Comparison of ENCODE assay signal across 22 mouse cellular contexts in genomic region chrX:41837823-41838222, GRCm38 (mm10).
A peak's percentile ranks its signal among the peaks of the same experiment; 100 is the strongest.
DNase-seq lines count a peak whose midpoint lies in the region; ATAC-seq and TF ChIP-seq lines count a peak whose summit lies in the region.
"Had no signal": no experiment of that assay in that cellular context is flagged by ENCODE, and none has a peak within 500 bp of the region (broad histone marks: within the 10 kb centered on the region; RNA-seq: fewer than 3 reads in every experiment).

No protein-coding gene starts in this region.

- H3K36me3 ChIP-seq in lung, postnatal 0 days (ENCODE audit: insufficient read depth, low read length) = no peaks in the 10 kb centered on the region
- peaks cover 7% of the 10 kb centered on the region; the same call in 1 of the 2 replicates for H3K36me3 ChIP-seq in kidney, embryonic 15.5 days
- H3K36me3 ChIP-seq in heart, embryonic 11.5 days (ENCODE audit: control insufficient read depth, insufficient read depth, low read length) = no peaks in the 10 kb centered on the region
- H3K36me3 ChIP-seq: embryonic facial prominence, embryonic 13.5 days; embryonic facial prominence, embryonic 15.5 days; forebrain, embryonic 12.5 days had no signal

- no peak for TF ChIP-seq CTCF in lung, postnatal 0 days (IDR thresholded peaks at IDR 0.05)
- no peak for TF ChIP-seq CTCF in lung, adult 2 months (IDR thresholded peaks at IDR 0.05; ENCODE audit: insufficient read depth, low read length)

- H3K4me1 ChIP-seq in lung, postnatal 0 days (ENCODE audit: insufficient read depth, low read depth, low read length) = no peaks in the 10 kb centered on the region
- H3K4me1 ChIP-seq in lung, adult 2 months (ENCODE audit: control insufficient read depth, insufficient read depth, low read length) = no peaks in the 10 kb centered on the region
- no peaks in the 10 kb centered on the region for H3K4me1 ChIP-seq in kidney, embryonic 15.5 days
- H3K4me1 ChIP-seq in heart, embryonic 11.5 days (ENCODE audit: control insufficient read depth, insufficient read depth, low read length) = no peaks in the 10 kb centered on the region
- H3K4me1 ChIP-seq: embryonic facial prominence, embryonic 13.5 days; embryonic facial prominence, embryonic 15.5 days; forebrain, embryonic 10.5 days; forebrain, embryonic 12.5 days had no signal

- H3K4me2 ChIP-seq in lung, postnatal 0 days (replicated peaks; ENCODE audit: low read depth, low read length) = no peak overlapping the region
- H3K4me2 ChIP-seq in kidney, embryonic 15.5 days = no peak overlapping the region
- no peak overlapping the region for H3K4me2 ChIP-seq in heart, embryonic 11.5 days
- H3K4me2 ChIP-seq: embryonic facial prominence, embryonic 13.5 days; embryonic facial prominence, embryonic 15.5 days; forebrain, embryonic 12.5 days had no signal

- peak; percentile 56 for DNase-seq in lung, postnatal 0 days (ENCODE audit: low spot score)
- no peak for DNase-seq in lung, postnatal 14 days
- DNase-seq in lung, postnatal 36 days = peak; percentile 17
- DNase-seq in lung, adult 2 months = no peak
- DNase-seq in MEL-GATA-1-ER (ENCODE audit: extremely low read depth, low read depth) = peak; percentile 19
- DNase-seq: adrenal gland, adult 2 months; adrenal gland, postnatal 10 days; adrenal gland, postnatal 25 days; cerebellum, adult 11-12 months; cerebellum, adult 2 months; cerebellum, adult 9-10 months; cerebellum, postnatal 10 days; cerebellum, postnatal 25 days had no signal

- no peak overlapping the region for H3K9ac ChIP-seq in lung, postnatal 0 days (replicated peaks; ENCODE audit: low read depth)
- H3K9ac ChIP-seq in kidney, embryonic 15.5 days = no peak overlapping the region
- no peak overlapping the region for H3K9ac ChIP-seq in heart, embryonic 11.5 days (ENCODE audit: low read depth, low read length)
- H3K9ac ChIP-seq: embryonic facial prominence, embryonic 13.5 days; embryonic facial prominence, embryonic 15.5 days; forebrain, embryonic 12.5 days had no signal

- TF ChIP-seq EP300 in lung, postnatal 0 days (IDR thresholded peaks at IDR 0.05) = no peak

- no peak overlapping the region for H3K27ac ChIP-seq in lung, postnatal 0 days (ENCODE audit: low read length)
- H3K27ac ChIP-seq in kidney, embryonic 15.5 days = no peak overlapping the region
- no peak overlapping the region for H3K27ac ChIP-seq in heart, embryonic 11.5 days (ENCODE audit: low read depth, low read length)
- H3K27ac ChIP-seq: embryonic facial prominence, embryonic 13.5 days; embryonic facial prominence, embryonic 15.5 days; forebrain, embryonic 10.5 days; forebrain, embryonic 12.5 days had no signal

- peak; percentile 67 for ATAC-seq in lung, postnatal 0 days
- no peak for ATAC-seq in kidney, embryonic 15.5 days (replicated peaks; ENCODE audit: low FRiP score)
- ATAC-seq in heart, embryonic 11.5 days (replicated peaks; ENCODE audit: insufficient number of reproducible peaks, low FRiP score, low TSS enrichment) = no peak
- ATAC-seq: forebrain, embryonic 14.5 days; forebrain, embryonic 16.5 days had no signal

- TF ChIP-seq POLR2A in lung, adult 2 months (IDR thresholded peaks at IDR 0.05; ENCODE audit: borderline replicate concordance, extremely low read depth, low read depth, low read length) = no peak

- no peak overlapping the region for H3K4me3 ChIP-seq in lung, postnatal 0 days (ENCODE audit: low read depth, low read length)
- no peak overlapping the region for H3K4me3 ChIP-seq in lung, adult 2 months (replicated peaks; ENCODE audit: extremely low read depth, low read depth, low read length)
- H3K4me3 ChIP-seq in kidney, embryonic 15.5 days (replicated peaks) = no peak overlapping the region
- no peak overlapping the region for H3K4me3 ChIP-seq in heart, embryonic 11.5 days (ENCODE audit: low read depth, low read length)
- H3K4me3 ChIP-seq: embryonic facial prominence, embryonic 13.5 days; embryonic facial prominence, embryonic 15.5 days; erythroblast, embryonic 14.5 days; forebrain, embryonic 10.5 days; forebrain, embryonic 12.5 days had no signal

- no peaks in the 10 kb centered on the region for H3K9me3 ChIP-seq in lung, postnatal 0 days (ENCODE audit: low read length)
- H3K9me3 ChIP-seq in kidney, embryonic 15.5 days (replicated peaks) = no peaks in the 10 kb centered on the region
- H3K9me3 ChIP-seq in heart, embryonic 11.5 days (replicated peaks; ENCODE audit: control insufficient read depth, low read length) = no peaks in the 10 kb centered on the region
- H3K9me3 ChIP-seq: embryonic facial prominence, embryonic 13.5 days; embryonic facial prominence, embryonic 15.5 days; forebrain, embryonic 10.5 days; forebrain, embryonic 12.5 days had no signal

- H3K27me3 ChIP-seq in lung, postnatal 0 days (replicated peaks; ENCODE audit: insufficient read depth, low read length) = no peaks in the 10 kb centered on the region
- H3K27me3 ChIP-seq in kidney, embryonic 15.5 days = no peaks in the 10 kb centered on the region
- no peaks in the 10 kb centered on the region for H3K27me3 ChIP-seq in heart, embryonic 11.5 days (ENCODE audit: control insufficient read depth, insufficient read depth, low read length)
- H3K27me3 ChIP-seq: embryonic facial prominence, embryonic 13.5 days; embryonic facial prominence, embryonic 15.5 days; forebrain, embryonic 12.5 days had no signal

Comparison
In these comparisons a context has a peak if more than half of its experiments do, and no peak if none do; other contexts are left out.
1. DNase-seq: peak in lung, postnatal 0 days (single experiment), lung, postnatal 36 days (single experiment) and MEL-GATA-1-ER (single experiment); none in lung, postnatal 14 days (single experiment) and lung, adult 2 months (single experiment).